Mouse (Mus musculus): Measurements from ENCODE around the gene Ttc28. TPM values are rescaled to one million over a fixed set of nuclear protein-coding genes. Genes with fewer than 3 reads are reported as not detected.
A peak's percentile ranks its signal among the peaks of the same experiment; 100 is the strongest.

The Ttc28 gene
- total and polyA plus RNA-seq, 2 experiments from 2014 or later = 14.5 to 50.4 TPM

GRCm38 (mm10) chr5:110840465-110840864 is 39.1 kb upstream of the Ttc28 start:
- DNase-seq = peak; percentile 17
- peaks cover 11% of the 10 kb centered on the region; the same call in 1 of the 2 replicates for H3K4me1 ChIP-seq (ENCODE audit: insufficient read depth)
- H3K27ac ChIP-seq (ENCODE audit: low read depth, low read length) = no peak overlapping the region
- H3K9me3 ChIP-seq (ENCODE audit: low read length) = no peaks in the 10 kb centered on the region
- peak overlapping the region; percentile 60 for H3K4me3 ChIP-seq (ENCODE audit: low read depth, low read length)
- no peaks in the 10 kb centered on the region for H3K27me3 ChIP-seq (ENCODE audit: insufficient read depth, low read length)
- peak; percentile 55 for TF ChIP-seq CTCF (IDR thresholded peaks at IDR 0.05; ENCODE audit: low read depth)
- H3K9ac ChIP-seq = no peak overlapping the region
- WGBS = 10% methylated on average over 4 of the region's 4 CpGs
- H3K4me2 ChIP-seq (ENCODE audit: low read depth) = peak overlapping the region; percentile 81
- no peaks in the 10 kb centered on the region for H3K36me3 ChIP-seq (ENCODE audit: insufficient read depth)
- no peak for ATAC-seq

- WGBS = 91% methylated on average over 14 of the region's 14 CpGs
- Histone ChIP-seq H3K27ac (ENCODE audit: low read depth, low read length) (no peak overlapping the region), H3K4me3 (ENCODE audit: low read depth, low read length) (no peak overlapping the region), H3K9me3 (ENCODE audit: low read length) (no peaks in the 10 kb centered on the region), H3K36me3 (ENCODE audit: insufficient read depth) (no peaks in the 10 kb centered on the region), H3K4me1 (ENCODE audit: insufficient read depth) (peaks cover 11% of the 10 kb centered on the region; the same call in 1 of the 2 replicates), H3K27me3 (ENCODE audit: insufficient read depth, low read length) (no peaks in the 10 kb centered on the region), H3K4me2 (ENCODE audit: low read depth) (no peak overlapping the region), H3K9ac (no peak overlapping the region)
- ATAC-seq = no peak
- no peak for DNase-seq
- no peak for TF ChIP-seq CTCF (IDR thresholded peaks at IDR 0.05; ENCODE audit: low read depth)
Measured at GRCm38 (mm10) chr5:110841046-110841862, 38.3 kb upstream of the Ttc28 start.

- Histone ChIP-seq H3K36me3 (ENCODE audit: insufficient read depth) (no peaks in the 10 kb centered on the region), H3K4me2 (ENCODE audit: low read depth) (no peak overlapping the region), H3K4me3 (ENCODE audit: low read depth, low read length) (no peak overlapping the region), H3K27me3 (ENCODE audit: insufficient read depth, low read length) (no peaks in the 10 kb centered on the region), H3K27ac (ENCODE audit: low read depth, low read length) (no peak overlapping the region), H3K9me3 (ENCODE audit: low read length) (no peaks in the 10 kb centered on the region), H3K4me1 (ENCODE audit: insufficient read depth) (no peaks in the 10 kb centered on the region), H3K9ac (no peak overlapping the region)
- ATAC-seq = no peak
- TF ChIP-seq CTCF (IDR thresholded peaks at IDR 0.05; ENCODE audit: low read depth) = 0 out of 2 replicates have a peak, but pooled peaks have one; percentile 10
- no peak for DNase-seq
- 94% methylated on average over 1 of the region's 1 CpGs for WGBS
Measured at GRCm38 (mm10) chr5:110852990-110853389, 26.6 kb upstream of the Ttc28 start.

- H3K4me1 ChIP-seq (ENCODE audit: insufficient read depth) = no peaks in the 10 kb centered on the region
Measured at GRCm38 (mm10) chr5:110857091-110857490, 22.5 kb upstream of the Ttc28 start.

GRCm38 (mm10) chr5:110859013-110859650 is 20.5 kb upstream of the Ttc28 start:
- peak overlapping the region; percentile 18; the same call in 1 of the 2 replicates for H3K4me3 ChIP-seq (ENCODE audit: low read depth, low read length)
- H3K9ac ChIP-seq = no peak overlapping the region
- WGBS = 34% methylated on average over 13 of the region's 13 CpGs
- peak; percentile 91 for ATAC-seq
- TF ChIP-seq CTCF (IDR thresholded peaks at IDR 0.05; ENCODE audit: low read depth) = no peak
- peak overlapping the region; percentile 26; the same call in 1 of the 2 replicates for H3K4me2 ChIP-seq (ENCODE audit: low read depth)
- no peaks in the 10 kb centered on the region for H3K27me3 ChIP-seq (ENCODE audit: insufficient read depth, low read length)
- no peaks in the 10 kb centered on the region for H3K36me3 ChIP-seq (ENCODE audit: insufficient read depth)
- DNase-seq = peak; percentile 54
- H3K27ac ChIP-seq (ENCODE audit: low read depth, low read length) = peak overlapping the region; percentile 68
- H3K4me1 ChIP-seq (ENCODE audit: insufficient read depth) = no peaks in the 10 kb centered on the region
- no peaks in the 10 kb centered on the region for H3K9me3 ChIP-seq (ENCODE audit: low read length)

More at GRCm38 (mm10) chr5:110857091-110857490, 22.5 kb upstream of the Ttc28 start:
- H3K9me3 ChIP-seq (ENCODE audit: low read length) = no peaks in the 10 kb centered on the region
- no peak for TF ChIP-seq CTCF (IDR thresholded peaks at IDR 0.05; ENCODE audit: low read depth)
- WGBS = 89% methylated on average over 5 of the region's 5 CpGs
- no peak overlapping the region for H3K27ac ChIP-seq (ENCODE audit: low read depth, low read length)
- no peak overlapping the region for H3K4me3 ChIP-seq (ENCODE audit: low read depth, low read length)
- no peaks in the 10 kb centered on the region for H3K27me3 ChIP-seq (ENCODE audit: insufficient read depth, low read length)
- no peak for ATAC-seq
- H3K36me3 ChIP-seq (ENCODE audit: insufficient read depth) = no peaks in the 10 kb centered on the region
- H3K4me2 ChIP-seq (ENCODE audit: low read depth) = no peak overlapping the region
- H3K9ac ChIP-seq = no peak overlapping the region
- no peak for DNase-seq

GRCm38 (mm10) chr5:110860445-110860844 is 19.2 kb upstream of the Ttc28 start:
- no peak for ATAC-seq
- Histone ChIP-seq H3K27me3 (ENCODE audit: insufficient read depth, low read length) (no peaks in the 10 kb centered on the region), H3K27ac (ENCODE audit: low read depth, low read length) (0 out of 2 replicates have a peak overlapping the region, but pooled peaks have one; percentile 68), H3K9me3 (ENCODE audit: low read length) (no peaks in the 10 kb centered on the region), H3K36me3 (ENCODE audit: insufficient read depth) (no peaks in the 10 kb centered on the region), H3K4me3 (ENCODE audit: low read depth, low read length) (no peak overlapping the region), H3K9ac (no peak overlapping the region), H3K4me1 (ENCODE audit: insufficient read depth) (no peaks in the 10 kb centered on the region), H3K4me2 (ENCODE audit: low read depth) (no peak overlapping the region)
- WGBS = 82% methylated on average over 5 of the region's 5 CpGs
- TF ChIP-seq CTCF (IDR thresholded peaks at IDR 0.05; ENCODE audit: low read depth) = no peak
- DNase-seq = no peak

GRCm38 (mm10) chr5:110868460-110868859 is 11.1 kb upstream of the Ttc28 start:
- no peak overlapping the region for H3K4me3 ChIP-seq (ENCODE audit: low read depth, low read length)
- peak; percentile 25 for DNase-seq
- no peaks in the 10 kb centered on the region for H3K27me3 ChIP-seq (ENCODE audit: insufficient read depth, low read length)
- TF ChIP-seq CTCF (IDR thresholded peaks at IDR 0.05; ENCODE audit: low read depth) = no peak
- no peaks in the 10 kb centered on the region for H3K9me3 ChIP-seq (ENCODE audit: low read length)
- H3K27ac ChIP-seq (ENCODE audit: low read depth, low read length) = peak overlapping the region; percentile 40; the same call in 1 of the 2 replicates
- peaks cover 6% of the 10 kb centered on the region; the same call in 1 of the 2 replicates for H3K4me1 ChIP-seq (ENCODE audit: insufficient read depth)
- no peak overlapping the region for H3K9ac ChIP-seq
- no peak overlapping the region for H3K4me2 ChIP-seq (ENCODE audit: low read depth)
- WGBS = 19% methylated on average over 4 of the region's 4 CpGs
- peak; percentile 60; the same call in 1 of the 2 replicates for ATAC-seq
- H3K36me3 ChIP-seq (ENCODE audit: insufficient read depth) = no peaks in the 10 kb centered on the region
